Mouse (Mus musculus): ENCODE data around the gene Rapgef4.

The Rapgef4 gene

GRCm38 (mm10) chr2:72196190-72196965 is 215.3 kb downstream of the Rapgef4 start:
- peak; percentile 54 for DNase-seq (ENCODE audit: low read depth, low spot score)
- Histone ChIP-seq H3K36me3 (ENCODE audit: control insufficient read depth, insufficient read depth, low read length, poor library complexity, severe bottlenecking) (peaks cover 6% of the 10 kb centered on the region), H3K27me3 (ENCODE audit: control insufficient read depth, insufficient read depth, low read length, poor library complexity, severe bottlenecking) (no peaks in the 10 kb centered on the region)

- no peaks in the 10 kb centered on the region for H3K27me3 ChIP-seq (ENCODE audit: control insufficient read depth, insufficient read depth, low read length, poor library complexity, severe bottlenecking)
- peaks cover 6% of the 10 kb centered on the region for H3K36me3 ChIP-seq (ENCODE audit: control insufficient read depth, insufficient read depth, low read length, poor library complexity, severe bottlenecking)
- peak; percentile 6 for DNase-seq (ENCODE audit: low read depth, low spot score)
Observed at GRCm38 (mm10) chr2:72197026-72197425, 216.0 kb downstream of the Rapgef4 start.

- DNase-seq (ENCODE audit: low read depth, low spot score): no peak
- H3K27me3 ChIP-seq (ENCODE audit: control insufficient read depth, insufficient read depth, low read length, poor library complexity, severe bottlenecking): no peaks in the 10 kb centered on the region
- H3K36me3 ChIP-seq (ENCODE audit: control insufficient read depth, insufficient read depth, low read length, poor library complexity, severe bottlenecking): peaks cover 6% of the 10 kb centered on the region
Observed at GRCm38 (mm10) chr2:72199451-72199850, 218.4 kb downstream of the Rapgef4 start.

- DNase-seq (ENCODE audit: low read depth, low spot score): no peak
- peaks cover 2% of the 10 kb centered on the region for H3K36me3 ChIP-seq (ENCODE audit: control insufficient read depth, insufficient read depth, low read length, poor library complexity, severe bottlenecking)
- no peaks in the 10 kb centered on the region for H3K27me3 ChIP-seq (ENCODE audit: control insufficient read depth, insufficient read depth, low read length, poor library complexity, severe bottlenecking)
Observed at GRCm38 (mm10) chr2:72201506-72201905, 220.5 kb downstream of the Rapgef4 start.

- Histone ChIP-seq H3K36me3 (ENCODE audit: control insufficient read depth, insufficient read depth, low read length, poor library complexity, severe bottlenecking) (peaks cover 1% of the 10 kb centered on the region), H3K27me3 (ENCODE audit: control insufficient read depth, insufficient read depth, low read length, poor library complexity, severe bottlenecking) (no peaks in the 10 kb centered on the region)
- no peak for DNase-seq (ENCODE audit: low read depth, low spot score)
Observed at GRCm38 (mm10) chr2:72202252-72202651, 221.2 kb downstream of the Rapgef4 start.

- Histone ChIP-seq H3K27me3 (ENCODE audit: control insufficient read depth, insufficient read depth, low read length, poor library complexity, severe bottlenecking) (no peaks in the 10 kb centered on the region), H3K36me3 (ENCODE audit: control insufficient read depth, insufficient read depth, low read length, poor library complexity, severe bottlenecking) (peaks cover 4% of the 10 kb centered on the region)
- DNase-seq (ENCODE audit: low read depth, low spot score): peak; percentile 64
Observed at GRCm38 (mm10) chr2:72203609-72204008, 222.6 kb downstream of the Rapgef4 start.

GRCm38 (mm10) chr2:72205869-72206268 is 224.8 kb downstream of the Rapgef4 start:
- no peak for DNase-seq (ENCODE audit: low read depth, low spot score)
- no peaks in the 10 kb centered on the region for H3K27me3 ChIP-seq (ENCODE audit: control insufficient read depth, insufficient read depth, low read length, poor library complexity, severe bottlenecking)
- peaks cover 4% of the 10 kb centered on the region for H3K36me3 ChIP-seq (ENCODE audit: control insufficient read depth, insufficient read depth, low read length, poor library complexity, severe bottlenecking)

- peaks cover 2% of the 10 kb centered on the region for H3K36me3 ChIP-seq (ENCODE audit: control insufficient read depth, insufficient read depth, low read length, poor library complexity, severe bottlenecking)
- no peak for DNase-seq (ENCODE audit: low read depth, low spot score)
- no peaks in the 10 kb centered on the region for H3K27me3 ChIP-seq (ENCODE audit: control insufficient read depth, insufficient read depth, low read length, poor library complexity, severe bottlenecking)
Observed at GRCm38 (mm10) chr2:72206530-72207248, 225.6 kb downstream of the Rapgef4 start.

- DNase-seq (ENCODE audit: low read depth, low spot score): no peak
- Histone ChIP-seq H3K27me3 (ENCODE audit: control insufficient read depth, insufficient read depth, low read length, poor library complexity, severe bottlenecking) (no peaks in the 10 kb centered on the region), H3K36me3 (ENCODE audit: control insufficient read depth, insufficient read depth, low read length, poor library complexity, severe bottlenecking) (0 out of 2 replicates have a peak, but pooled peaks cover 2% of the 10 kb centered on the region)
Observed at GRCm38 (mm10) chr2:72217336-72217735, 236.3 kb downstream of the Rapgef4 start.

GRCm38 (mm10) chr2:72219921-72220320 is 238.9 kb downstream of the Rapgef4 start:
- DNase-seq (ENCODE audit: low read depth, low spot score): peak; percentile 77
- 0 out of 2 replicates have a peak, but pooled peaks cover 1% of the 10 kb centered on the region for H3K36me3 ChIP-seq (ENCODE audit: control insufficient read depth, insufficient read depth, low read length, poor library complexity, severe bottlenecking)
- H3K27me3 ChIP-seq (ENCODE audit: control insufficient read depth, insufficient read depth, low read length, poor library complexity, severe bottlenecking): no peaks in the 10 kb centered on the region

- DNase-seq (ENCODE audit: low read depth, low spot score): no peak
- no peaks in the 10 kb centered on the region for H3K27me3 ChIP-seq (ENCODE audit: control insufficient read depth, insufficient read depth, low read length, poor library complexity, severe bottlenecking)
- peaks cover 1% of the 10 kb centered on the region; the same call in 1 of the 2 replicates for H3K36me3 ChIP-seq (ENCODE audit: control insufficient read depth, insufficient read depth, low read length, poor library complexity, severe bottlenecking)
Observed at GRCm38 (mm10) chr2:72221283-72221682, 240.2 kb downstream of the Rapgef4 start.

GRCm38 (mm10) chr2:72221706-72222105 is 240.7 kb downstream of the Rapgef4 start:
- no peaks in the 10 kb centered on the region for H3K27me3 ChIP-seq (ENCODE audit: control insufficient read depth, insufficient read depth, low read length, poor library complexity, severe bottlenecking)
- no peak for DNase-seq (ENCODE audit: low read depth, low spot score)
- H3K36me3 ChIP-seq (ENCODE audit: control insufficient read depth, insufficient read depth, low read length, poor library complexity, severe bottlenecking): peaks cover 1% of the 10 kb centered on the region; the same call in 1 of the 2 replicates

GRCm38 (mm10) chr2:72222276-72222675 is 241.2 kb downstream of the Rapgef4 start:
- Histone ChIP-seq H3K36me3 (ENCODE audit: control insufficient read depth, insufficient read depth, low read length, poor library complexity, severe bottlenecking) (peaks cover 2% of the 10 kb centered on the region; the same call in 1 of the 2 replicates), H3K27me3 (ENCODE audit: control insufficient read depth, insufficient read depth, low read length, poor library complexity, severe bottlenecking) (no peaks in the 10 kb centered on the region)
- DNase-seq (ENCODE audit: low read depth, low spot score): no peak

GRCm38 (mm10) chr2:72222736-72223455 is 241.9 kb downstream of the Rapgef4 start:
- H3K36me3 ChIP-seq (ENCODE audit: control insufficient read depth, insufficient read depth, low read length, poor library complexity, severe bottlenecking): peaks cover 4% of the 10 kb centered on the region; the same call in 1 of the 2 replicates
- H3K27me3 ChIP-seq (ENCODE audit: control insufficient read depth, insufficient read depth, low read length, poor library complexity, severe bottlenecking): no peaks in the 10 kb centered on the region
- no peak for DNase-seq (ENCODE audit: low read depth, low spot score)

Data from splenic B cell, adult 2 months (primary cell).